Mouse (Mus musculus) retina, adult 2 months (tissue): ENCODE data around the gene Zbtb8b.
A peak's percentile ranks its signal among the peaks of the same experiment; 100 is the strongest.
"Not testable (repeated sequence)": the region's sequence is repeated elsewhere in the genome, so short reads cannot be mapped to it uniquely, and the experiment has no call there.

Source experiments
- DNase-seq: peaks from one replicate; pipeline ENCODE4 v3.0.0-alpha.2; 2012; ENCODE audit warnings: low read depth, low spot score

Gene Zbtb8b

GRCm38 (mm10) chr4:129440340-129441063, at the start of gene Zbtb8b:
Gene Zbtb8b (minus strand): TSS chr4:129440853.
- DNase-seq = peak; percentile 53

GRCm38 (mm10) chr4:129481090-129481489, 40.4 kb upstream of the Zbtb8b start:
- no peak for DNase-seq

DNA sequence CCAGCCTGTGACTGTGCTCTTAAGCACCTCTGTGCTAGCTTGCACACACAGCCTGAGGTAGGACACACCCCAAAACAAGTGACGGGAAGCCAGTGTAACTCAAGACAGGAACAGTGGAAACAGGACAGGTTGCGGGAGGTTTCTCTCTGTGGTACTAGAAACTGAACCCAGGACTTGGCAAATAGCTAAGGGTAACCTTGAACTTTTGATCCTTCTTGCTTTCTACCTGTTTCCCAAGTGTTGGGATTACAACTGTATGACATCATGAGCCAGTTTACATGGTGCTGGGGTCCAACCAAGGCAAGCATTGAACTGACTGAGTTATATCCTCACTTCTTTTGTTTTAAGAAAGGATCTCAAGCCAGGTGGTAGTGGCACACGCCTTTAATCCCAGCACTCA, 39.2 kb upstream of the Zbtb8b start:
- no peak for DNase-seq

DNA sequence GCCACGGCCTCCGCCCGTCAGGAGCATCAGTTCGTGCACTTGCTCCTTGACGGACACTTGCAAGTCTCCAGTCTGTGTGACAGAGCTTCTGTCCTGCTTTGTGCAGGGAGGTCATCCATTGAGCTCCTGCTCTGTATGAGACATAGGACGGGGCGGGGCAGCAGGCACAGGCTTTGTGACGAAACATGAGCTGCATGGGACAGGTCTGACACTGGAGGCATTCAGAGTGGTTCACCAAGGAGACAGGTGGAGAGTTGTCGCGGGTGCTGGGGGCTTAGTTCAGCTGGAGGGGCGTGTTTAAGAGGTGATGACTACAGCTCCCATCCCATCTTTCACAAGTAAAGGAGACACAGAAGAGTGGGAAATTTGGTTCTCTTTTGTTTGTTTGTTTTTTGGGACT, 35.4 kb upstream of the Zbtb8b start:
- no peak for DNase-seq

DNA sequence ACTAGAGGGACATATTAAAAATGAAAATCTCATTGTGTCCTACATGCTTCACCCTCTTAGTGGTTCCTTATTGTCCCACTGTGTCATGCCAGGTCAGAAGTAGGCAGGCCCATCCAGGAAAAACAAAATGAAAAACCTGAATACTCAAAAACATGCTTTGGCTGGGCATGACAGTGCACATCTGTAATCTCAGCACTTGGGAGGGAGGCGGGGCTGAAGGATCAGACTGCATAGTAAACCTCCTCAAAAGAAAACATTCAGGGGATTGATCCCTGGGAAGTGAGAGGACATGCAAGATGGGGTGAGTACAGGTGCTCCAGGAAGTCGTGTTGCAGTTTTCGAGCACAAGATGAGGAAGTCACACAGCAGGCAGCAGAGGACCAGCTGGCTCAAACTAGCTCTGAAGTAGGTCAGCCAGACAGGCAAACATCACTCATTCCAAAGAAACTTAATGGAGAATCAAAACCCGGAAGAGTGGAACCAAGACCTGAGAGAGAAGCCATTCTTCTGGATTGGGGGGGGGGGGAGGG, 23.7 kb upstream of the Zbtb8b start:
- no peak for DNase-seq

GRCm38 (mm10) chr4:129463097-129464059, 22.7 kb upstream of the Zbtb8b start:
- DNase-seq = no peak

- DNase-seq = no peak
Observed at GRCm38 (mm10) chr4:129462118-129462517, 21.5 kb upstream of the Zbtb8b start.

DNA sequence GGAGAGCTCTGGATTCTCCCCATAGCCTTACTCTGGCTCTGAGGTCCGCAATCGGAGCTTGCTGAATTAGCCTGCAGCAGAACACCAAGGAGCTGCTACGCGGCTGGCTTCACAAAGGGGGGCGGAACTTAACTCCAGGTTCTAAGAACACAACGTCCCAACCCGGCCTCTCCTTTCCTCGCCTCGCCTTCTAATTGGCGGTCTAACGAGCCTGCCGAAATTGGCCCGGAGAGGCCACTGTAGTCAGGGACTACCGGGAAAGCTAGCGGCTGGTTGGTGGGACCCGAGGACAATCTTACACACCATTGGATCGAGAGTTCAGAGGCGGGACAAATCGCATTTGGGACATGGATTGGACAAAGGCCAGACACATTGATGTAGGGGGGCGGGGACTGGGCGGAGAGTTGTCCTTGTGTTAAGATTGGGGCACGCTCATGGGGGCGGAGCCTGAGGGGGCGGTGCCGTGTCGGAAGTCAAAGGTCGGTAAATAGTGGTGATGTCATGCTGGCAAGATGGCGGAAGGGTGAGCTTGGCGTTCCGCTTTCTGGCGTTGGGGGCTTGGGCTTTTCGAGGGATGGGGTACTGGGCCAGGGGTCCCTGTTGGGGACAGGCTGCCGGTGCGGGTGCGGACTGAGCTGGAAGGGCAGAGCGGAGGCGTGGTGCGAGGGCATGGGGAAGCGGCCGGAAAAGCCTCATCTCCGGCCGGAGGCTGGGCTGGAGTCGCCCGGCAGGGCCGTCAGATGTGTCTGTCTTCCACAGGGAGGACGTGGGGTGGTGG, 20.7 kb upstream of the Zbtb8b start, which contains the start of gene Bsdc1:
TSS of gene Bsdc1 (plus strand) at position 399 of the 778 bp plus-strand sequence.
- DNase-seq = peak; percentile 99

DNA sequence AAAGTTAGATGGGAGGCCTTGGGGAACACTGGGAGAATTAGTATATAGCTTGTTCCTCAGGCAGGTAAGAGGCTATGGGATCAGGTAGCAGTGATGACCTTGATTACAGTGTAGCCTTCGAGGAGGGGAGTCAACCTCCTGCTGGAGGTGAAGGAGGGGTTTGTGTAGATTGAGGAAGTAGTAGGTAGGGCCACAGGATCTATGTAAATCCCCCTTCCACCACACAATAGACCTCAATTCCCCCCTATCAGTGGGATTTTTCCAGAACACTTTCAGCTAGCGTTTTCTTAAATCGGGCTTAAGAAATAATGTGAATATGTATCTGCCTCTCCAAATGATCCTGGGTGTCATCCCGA, 20.2 kb upstream of the Zbtb8b start:
- no peak for DNase-seq

DNA sequence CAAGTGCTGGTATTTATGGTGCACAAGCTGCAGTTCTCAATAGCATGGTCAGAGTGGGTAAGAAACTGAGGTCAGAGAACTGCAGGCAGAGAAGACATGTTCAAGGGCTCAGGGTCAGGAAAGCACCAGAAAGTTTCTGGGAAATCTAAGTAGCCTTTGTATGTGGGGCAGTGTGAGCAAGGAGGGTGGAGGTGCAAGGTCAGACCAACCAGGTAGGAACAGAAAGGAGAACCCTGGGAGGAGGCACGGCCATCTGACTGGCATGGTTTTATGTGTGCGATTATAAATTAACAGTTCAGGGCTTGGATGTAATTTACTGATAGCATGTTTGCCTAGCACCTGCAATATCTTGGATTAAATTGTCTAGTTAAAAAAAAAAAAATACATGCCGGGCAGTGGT, 19.1 kb upstream of the Zbtb8b start:
- no peak for DNase-seq

DNA sequence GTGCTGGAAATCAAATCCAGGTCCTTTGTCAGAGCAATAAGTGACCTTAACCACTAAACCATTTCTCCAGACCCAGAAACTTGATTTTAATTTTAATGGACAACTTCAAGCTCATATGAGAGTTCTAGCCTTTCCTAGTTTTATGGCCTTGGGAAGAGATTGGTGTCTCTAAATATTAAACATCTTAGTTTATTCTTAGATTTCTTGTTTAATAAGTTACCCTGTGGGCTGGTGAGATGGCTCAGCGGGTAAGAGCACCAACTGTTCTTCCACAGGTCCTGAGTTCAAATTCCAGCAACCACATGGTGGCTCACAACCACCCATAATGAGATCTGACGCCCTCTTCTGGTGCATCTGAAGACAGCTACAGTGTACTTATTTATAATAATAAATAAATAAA, 16.7 kb upstream of the Zbtb8b start:
- not testable (repeated sequence) for DNase-seq

DNA sequence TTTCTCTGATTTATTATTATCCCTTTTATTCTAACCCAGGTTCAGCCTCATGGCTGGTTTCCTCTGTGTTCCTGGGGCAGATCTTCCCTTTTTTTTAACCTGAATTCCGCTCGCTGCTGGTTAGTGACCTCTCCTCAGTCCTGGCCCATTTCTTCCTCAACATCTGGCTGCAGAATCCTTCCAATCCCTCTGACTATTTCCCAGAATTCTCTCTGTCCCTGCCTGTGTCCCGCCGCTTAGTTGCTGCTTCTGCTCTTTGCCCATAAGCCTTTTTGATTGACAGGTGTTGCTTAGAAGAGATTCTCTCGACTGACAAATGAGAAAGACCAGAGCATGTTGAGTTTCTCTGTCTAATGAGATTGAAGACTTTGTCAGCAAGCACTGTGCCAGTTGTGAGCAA, 15.5 kb upstream of the Zbtb8b start:
- DNase-seq = peak; percentile 33

- peak; percentile 75 for DNase-seq
Observed at GRCm38 (mm10) chr4:129455265-129455664, 14.6 kb upstream of the Zbtb8b start.

GRCm38 (mm10) chr4:129451471-129452169, 11.0 kb upstream of the Zbtb8b start:
- DNase-seq = no peak

GRCm38 (mm10) chr4:129450851-129451250, 10.2 kb upstream of the Zbtb8b start:
- no peak for DNase-seq

DNA sequence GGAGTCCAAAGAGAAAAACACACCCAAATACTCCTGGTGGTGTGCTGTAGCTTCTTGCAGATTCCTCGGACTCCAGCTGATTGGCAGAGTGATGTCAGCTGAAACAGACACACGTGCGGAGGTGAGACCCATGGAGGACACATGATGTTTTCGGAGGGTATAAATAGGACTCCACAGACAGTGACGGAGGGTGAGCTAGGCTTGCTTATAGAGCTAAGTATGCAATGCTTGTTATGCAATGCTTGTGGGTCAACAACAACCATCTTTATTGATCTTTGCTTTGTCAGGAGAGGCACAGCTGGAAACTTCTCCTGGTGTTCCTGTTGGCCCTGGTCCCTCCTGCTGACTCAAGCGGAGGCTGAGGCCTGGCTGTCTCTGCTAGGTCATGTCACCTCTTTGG, 8.1 kb upstream of the Zbtb8b start:
- no peak for DNase-seq

- no peak for DNase-seq
Observed at GRCm38 (mm10) chr4:129447778-129448563, 7.3 kb upstream of the Zbtb8b start.

DNA sequence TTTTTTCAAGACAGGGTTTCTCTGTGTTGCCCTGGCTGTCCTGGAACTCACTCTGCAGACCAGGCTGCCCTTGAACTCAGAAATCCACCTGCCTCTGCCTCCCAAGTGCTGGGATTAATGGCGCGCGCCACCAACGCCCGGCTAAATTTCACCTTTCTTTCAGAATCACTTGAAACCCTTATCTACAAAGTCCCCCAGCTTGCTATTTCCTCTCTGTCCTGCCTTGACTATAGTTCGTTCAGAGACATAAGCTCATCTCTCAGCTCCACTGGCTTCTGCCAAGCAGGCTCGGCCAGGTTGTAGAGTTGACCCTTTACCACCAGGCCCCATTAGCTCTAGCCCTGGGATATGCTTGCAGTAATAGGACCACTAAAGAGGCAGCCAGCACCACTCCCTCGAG, 6.7 kb upstream of the Zbtb8b start:
- DNase-seq = no peak

- no peak for DNase-seq
Observed at GRCm38 (mm10) chr4:129441145-129441544, 492 bp upstream of the Zbtb8b start.

- DNase-seq = no peak
Observed at GRCm38 (mm10) chr4:129418321-129418720, 22.3 kb downstream of the Zbtb8b start.
